Mouse (Mus musculus) activated CD4-positive, CD25-positive, alpha-beta regulatory T cell, adult 9 weeks (primary cell): Measurements from ENCODE around the gene Olfr1454. TPM values are rescaled to one million over a fixed set of nuclear protein-coding genes. Genes with fewer than 3 reads are reported as not detected.

ENCODE experiments used
- polyA plus RNA-seq: library from polyadenylated mRNA; unstranded; fragments of 100-300 nt; shearing (Covaris generic); gene quantifications from one replicate; pipeline ENCODE4 v1.2.1, GENCODE M21; 2017

Olfr1454 gene
- polyA plus RNA-seq: not detected

GRCm38 (mm10) chr19:13060310-13060709, at the start of gene Olfr1454:
Gene Olfr1454, plus strand, starts transcription at chr19:13060610.

GRCm38 (mm10) chr19:13028227-13028626, 32.2 kb upstream of the Olfr1454 start, which contains the start of gene Olfr1453:
Gene Olfr1453, minus strand, starts transcription at chr19:13028327.

GRCm38 (mm10) chr19:13097791-13098190, 37.4 kb downstream of the Olfr1454 start, which contains the start of gene Olfr1457:
Gene Olfr1457, minus strand, starts transcription at chr19:13097891.

GRCm38 (mm10) chr19:13106675-13107074, 46.3 kb downstream of the Olfr1454 start, which contains the start of gene Olfr1458:
Gene Olfr1458, minus strand, starts transcription at chr19:13106775.

Other genes starting within 250 kb of the Olfr1454 start
- not detected for gene Gm5244, start 213.9 kb upstream of the Olfr1454 start, polyA plus RNA-seq
- 0.22 TPM for gene Olfr1444, start 203.3 kb upstream of the Olfr1454 start, polyA plus RNA-seq
- gene Olfr1445, start 176.8 kb upstream of the Olfr1454 start, polyA plus RNA-seq: not detected
- gene Olfr1446, start 167.1 kb upstream of the Olfr1454 start, polyA plus RNA-seq: not detected
- not detected for gene Olfr1447, start 156.9 kb upstream of the Olfr1454 start, polyA plus RNA-seq
- not detected for gene Olfr1448, start 136.2 kb upstream of the Olfr1454 start, polyA plus RNA-seq
- gene Olfr1449, start 129.8 kb upstream of the Olfr1454 start, polyA plus RNA-seq: not detected
- gene Olfr1450, start 110.4 kb upstream of the Olfr1454 start, polyA plus RNA-seq: not detected
- not detected for gene Olfr1451, start 65.6 kb upstream of the Olfr1454 start, polyA plus RNA-seq
- not detected for gene Olfr1453, start 32.3 kb upstream of the Olfr1454 start, polyA plus RNA-seq
- not detected for gene Olfr1457, start 37.3 kb downstream of the Olfr1454 start, polyA plus RNA-seq
- not detected for gene Olfr1458, start 46.2 kb downstream of the Olfr1454 start, polyA plus RNA-seq
- gene Olfr1459, start 88.9 kb downstream of the Olfr1454 start, polyA plus RNA-seq: not detected
- not detected for gene Olfr1461, start 102.4 kb downstream of the Olfr1454 start, polyA plus RNA-seq
- gene Olfr1462, start 125.1 kb downstream of the Olfr1454 start, polyA plus RNA-seq: not detected
- not detected for gene Olfr1463, start 170.7 kb downstream of the Olfr1454 start, polyA plus RNA-seq